Mouse (Mus musculus): ENCODE results near the gene Por.

The Por gene

DNA sequence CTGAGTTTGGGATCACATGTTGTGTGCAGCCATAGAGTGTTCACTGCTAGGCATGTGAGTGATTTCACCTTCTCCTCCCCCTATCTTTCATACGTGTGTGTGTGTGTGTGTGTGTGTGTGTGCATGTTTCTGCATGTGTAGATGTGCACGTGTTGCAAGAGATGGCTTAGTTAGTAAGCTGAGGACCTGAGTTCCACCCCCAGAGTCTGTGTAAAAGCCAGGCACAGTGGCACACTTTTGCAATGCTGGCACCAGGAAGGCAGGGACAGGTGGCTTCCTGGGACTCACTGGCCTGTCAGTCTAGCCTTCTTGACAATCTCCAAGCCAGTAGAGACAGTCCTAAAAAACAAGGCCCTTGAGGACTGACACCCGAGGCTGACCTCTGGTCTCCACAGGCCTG is 95.1 kb downstream of the Por start:
- in situ Hi-C loops (cut with MboI, MseI), result loop anchor here (5.0 kb wide), 1 partner anchor 148 kb away; no protein-coding TSS in a partner anchor

DNA sequence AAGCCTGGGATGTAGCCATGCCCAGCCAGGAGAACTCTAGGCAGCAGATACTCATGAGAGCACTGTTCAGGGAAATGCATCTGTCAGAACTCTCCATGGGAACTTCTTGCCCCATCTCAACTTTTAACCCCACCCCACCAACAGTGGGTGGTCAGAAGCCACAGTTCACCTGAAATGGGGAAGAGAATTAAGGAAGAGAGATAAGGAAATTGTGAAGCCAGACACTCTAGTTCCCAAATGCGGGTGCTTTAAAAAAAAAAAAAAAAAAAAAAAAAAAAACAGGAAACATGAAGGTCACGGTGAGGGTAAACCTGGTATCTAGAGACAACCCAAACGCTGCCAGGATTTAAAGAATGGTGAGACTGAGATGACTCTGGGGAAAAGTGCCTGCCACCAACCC is 102.7 kb downstream of the Por start:
- in situ Hi-C loops (cut with MboI, MseI), result no loop called here

DNA sequence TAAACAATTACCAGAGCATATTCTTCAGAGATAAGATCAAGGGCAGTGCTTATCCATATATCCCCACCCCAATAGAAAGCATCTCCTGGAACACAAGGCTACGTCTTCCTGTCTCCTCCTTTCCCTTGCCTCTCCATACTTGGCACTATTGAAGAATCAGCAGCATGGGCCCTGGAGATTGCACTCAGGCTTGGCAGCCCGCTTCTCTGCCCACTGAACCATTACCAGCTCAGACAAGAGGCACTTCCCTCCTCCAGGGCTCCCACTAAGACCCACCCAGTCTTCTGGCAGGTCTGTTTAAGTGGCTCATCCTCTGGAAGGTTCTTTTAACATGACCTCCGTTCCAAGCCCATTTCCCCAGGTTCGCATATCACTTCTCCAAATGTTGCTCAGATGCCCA is 106.7 kb downstream of the Por start:
- in situ Hi-C loops (cut with MboI, MseI), result loop anchor here in 1 of 2 experiments (5.0 kb wide), 1 partner anchor 229 kb away; the partner anchor contains the start of gene Hip1

DNA sequence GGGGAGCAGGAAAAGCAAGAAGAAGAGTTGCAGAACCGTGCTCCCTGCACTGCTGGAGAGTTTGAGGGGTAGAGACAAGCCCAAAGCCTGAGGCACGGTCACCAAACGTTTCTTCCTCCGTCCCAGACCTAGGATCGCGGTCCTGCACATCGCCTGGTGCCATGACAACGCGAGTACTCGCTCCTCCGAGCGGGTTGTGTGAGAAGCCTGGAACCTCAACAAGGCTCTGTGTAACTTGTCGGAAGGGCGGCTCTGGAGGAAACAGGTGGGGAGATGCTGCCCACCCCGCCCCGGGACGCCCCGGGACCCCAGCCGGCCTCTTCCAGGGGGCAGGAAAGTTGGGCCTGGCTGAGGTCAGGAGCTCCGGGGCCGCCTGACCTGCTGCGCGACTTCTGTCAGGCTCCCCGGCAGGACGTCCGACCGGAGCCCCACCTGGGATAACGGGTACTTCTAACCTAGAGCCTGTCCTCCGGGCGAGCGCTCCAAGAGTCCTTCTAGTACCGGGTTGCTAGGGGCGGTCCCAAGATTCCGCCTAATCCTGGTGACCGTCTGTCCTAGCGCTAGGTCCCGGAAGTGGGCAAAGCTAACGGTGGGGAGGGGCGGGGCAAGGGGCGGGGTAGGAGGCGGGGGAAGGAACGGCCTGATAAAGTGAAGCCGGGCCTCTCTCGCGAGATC is 108.1 kb downstream of the Por start, which contains the start of gene Styxl1:
Gene Styxl1, minus strand, starts transcription at position 590 of the 675 bp plus-strand sequence.
- in situ Hi-C loops (cut with MboI, MseI), result loop anchor here in 1 of 2 experiments (5.0 kb wide), 1 partner anchor 231 kb away; the partner anchor contains the start of gene Hip1

DNA sequence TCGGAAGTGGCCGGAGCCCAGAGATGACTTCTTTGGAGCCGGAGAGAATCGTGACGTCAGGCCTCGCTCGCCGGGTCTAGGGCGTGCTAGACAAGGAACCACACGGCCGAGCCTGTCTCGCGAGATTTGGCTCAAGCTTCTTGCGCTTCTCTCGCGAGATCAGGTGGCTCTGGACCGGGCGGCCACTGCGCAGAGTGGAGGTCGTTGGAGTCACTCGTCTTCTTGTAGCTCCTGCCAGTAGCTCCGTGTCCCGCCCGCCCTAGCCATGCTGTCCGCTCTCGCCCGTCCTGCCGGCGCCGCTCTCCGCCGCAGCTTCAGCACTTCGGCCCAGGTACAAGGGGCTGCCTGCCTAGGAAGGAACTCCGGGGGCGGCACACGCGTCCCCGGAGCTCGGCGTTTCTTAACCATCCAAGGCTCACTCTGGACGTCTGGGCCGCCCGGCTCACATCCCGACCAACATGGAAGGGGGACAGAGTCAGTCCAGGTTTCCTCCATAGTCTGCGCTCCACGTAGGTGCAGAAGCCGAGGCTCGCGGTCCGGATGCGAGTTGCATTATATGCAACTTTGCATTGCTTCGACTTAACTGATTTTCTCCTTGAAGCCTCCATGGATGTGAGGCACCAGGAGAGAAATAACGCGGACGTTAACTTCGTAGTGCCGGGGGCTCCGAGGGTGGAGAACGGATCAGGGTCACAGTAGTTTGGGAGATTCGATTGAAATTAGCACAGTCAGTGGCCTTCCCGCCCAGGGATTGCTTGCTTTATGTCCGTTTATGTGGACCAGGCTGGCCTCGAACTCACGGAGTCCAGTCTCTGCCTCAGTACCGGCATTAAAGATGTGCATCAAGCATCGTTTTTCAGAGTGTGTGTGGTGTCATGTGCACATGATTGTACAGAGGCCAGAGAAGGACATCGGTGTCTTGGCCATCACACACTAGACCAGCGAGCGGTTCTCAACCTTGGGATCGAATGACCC is 108.9 kb downstream of the Por start, which contains the start of gene Mdh2:
Gene Mdh2, plus strand, starts transcription at position 10 of the 975 bp plus-strand sequence.
- in situ Hi-C loops (cut with MboI, MseI), result loop anchor here in 1 of 2 experiments (5.0 kb wide), 1 partner anchor 231 kb away; the partner anchor contains the start of gene Hip1

DNA sequence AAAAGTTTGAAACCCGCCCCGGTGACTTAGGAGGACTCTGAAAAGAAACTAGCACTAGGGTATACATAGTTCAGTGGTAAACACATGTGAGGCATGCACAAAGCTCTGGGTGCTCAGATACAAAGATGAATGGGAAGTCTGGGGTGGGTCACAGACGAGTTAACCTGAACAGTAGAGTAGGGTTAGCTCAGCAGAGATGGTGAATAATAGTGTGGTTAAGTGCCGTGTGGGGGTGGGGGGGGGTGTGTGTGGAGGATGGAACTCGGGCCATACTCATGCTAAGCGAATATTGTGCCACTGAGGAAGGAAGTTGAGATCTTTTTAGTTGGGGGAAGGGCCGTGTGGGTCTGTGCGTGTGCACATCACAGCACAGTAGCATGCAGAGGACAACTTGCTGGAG is 110.5 kb downstream of the Por start:
- in situ Hi-C loops (cut with MboI, MseI), result no loop called here

DNA sequence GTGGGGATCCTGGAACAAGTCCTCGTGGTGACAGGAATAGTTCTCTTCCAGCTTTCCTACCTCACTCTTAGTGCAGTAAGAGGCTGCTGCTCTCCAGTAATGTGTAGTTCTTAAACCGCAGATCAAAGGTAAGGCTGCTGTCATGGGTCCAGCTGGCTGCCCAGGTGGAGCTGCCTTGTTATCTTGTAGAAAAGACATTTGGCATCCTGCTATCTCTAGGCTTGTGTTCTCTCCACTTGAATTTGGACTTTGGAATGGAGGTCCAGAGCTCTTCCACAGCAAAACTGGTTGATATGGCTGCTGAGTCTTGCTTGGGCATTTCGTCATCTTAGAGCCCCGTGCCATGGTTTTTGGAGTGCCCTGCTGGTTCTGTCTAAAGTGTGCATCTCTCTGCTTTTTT is 113.1 kb downstream of the Por start:
- in situ Hi-C loops (cut with MboI, MseI), result no loop called here
